26 mouse cellular contexts compared by ENCODE assay signal in the genomic region with DNA sequence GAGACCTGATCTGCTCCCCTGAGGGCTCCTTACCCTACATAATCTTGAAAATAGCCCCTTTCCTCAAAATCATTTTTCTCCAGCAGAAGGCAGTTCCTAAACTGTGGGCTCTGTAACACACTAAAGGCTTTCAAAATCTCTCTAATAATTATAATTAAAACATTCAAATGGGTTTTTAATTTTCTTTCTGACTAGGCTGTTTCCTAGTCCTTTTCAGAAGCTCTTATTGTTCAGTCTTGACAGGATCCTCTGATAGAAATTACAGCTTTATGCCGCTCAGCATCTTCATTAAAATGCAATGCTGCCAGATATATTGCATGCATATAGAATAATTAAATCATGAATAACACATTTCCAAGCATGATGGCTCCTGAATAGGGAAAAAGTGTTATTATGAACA.
DNase-seq lines count a peak whose midpoint lies in the region; ATAC-seq and TF ChIP-seq lines count a peak whose summit lies in the region.
"Had no signal": no experiment of that assay in that cellular context is flagged by ENCODE, and none has a peak within 500 bp of the region (broad histone marks: within the 10 kb centered on the region; RNA-seq: fewer than 3 reads in every experiment).

No protein-coding gene starts in this region.

- no peak for TF ChIP-seq CTCF in brain, embryonic 14.5 days (IDR thresholded peaks at IDR 0.05; ENCODE audit: borderline replicate concordance, extremely low read depth, insufficient read depth, insufficient read length)

- no peak overlapping the region for H3K4me2 ChIP-seq in forebrain, embryonic 13.5 days
- no peak overlapping the region for H3K4me2 ChIP-seq in hindbrain, embryonic 15.5 days
- H3K4me2 ChIP-seq in hindbrain, embryonic 12.5 days (replicated peaks): no peak overlapping the region
- no peak overlapping the region for H3K4me2 ChIP-seq in midbrain, embryonic 15.5 days
- H3K4me2 ChIP-seq: heart, embryonic 12.5 days; liver, embryonic 13.5 days had no signal

- peak; percentile 87 for ATAC-seq in forebrain, embryonic 13.5 days
- peak; percentile 42; the same call in 1 of the 2 replicates for ATAC-seq in hindbrain, embryonic 15.5 days (ENCODE audit: low FRiP score, low read depth)
- ATAC-seq in hindbrain, embryonic 12.5 days (ENCODE audit: low FRiP score): no peak
- ATAC-seq in midbrain, embryonic 15.5 days (replicated peaks): peak; percentile 66
- ATAC-seq: intestine, embryonic 16.5 days; lung, postnatal 0 days had no signal

- WGBS in forebrain, embryonic 13.5 days: 67% methylated on average over 1 of the region's 1 CpGs
- 89% methylated on average over 1 of the region's 1 CpGs for WGBS in forebrain, embryonic 10.5 days
- 44% methylated on average over 1 of the region's 1 CpGs for WGBS in hindbrain, embryonic 15.5 days
- WGBS in hindbrain, embryonic 12.5 days: 53% methylated on average over 1 of the region's 1 CpGs
- 40% methylated on average over 1 of the region's 1 CpGs for WGBS in midbrain, embryonic 15.5 days

- no peak for DNase-seq in forebrain, embryonic 10.5 days (ENCODE audit: extremely low spot score, low spot score)
- DNase-seq in brain, embryonic 14.5 days (ENCODE audit: low read depth): peak; percentile 73
- DNase-seq in thymus, postnatal 36 days: no peak
- DNase-seq in liver: no peak
- DNase-seq: adrenal gland, adult 8-10 months; cerebellum, adult 11 months; cerebellum, adult 9-10 months; cerebellum, postnatal 36 days; gastrocnemius, adult 2 months; heart, adult 2 months; kidney, adult 8-10 months; kidney, postnatal 10 days; layer of hippocampus, postnatal 36 days; left cerebral cortex, postnatal 4 days; liver, embryonic 13.5 days; lung, adult 18-20 months; lung, postnatal 4 days had no signal

- no peak overlapping the region for H3K4me3 ChIP-seq in forebrain, embryonic 13.5 days
- no peak overlapping the region for H3K4me3 ChIP-seq in forebrain, embryonic 10.5 days
- no peak overlapping the region for H3K4me3 ChIP-seq in hindbrain, embryonic 15.5 days
- H3K4me3 ChIP-seq in hindbrain, embryonic 12.5 days: no peak overlapping the region
- H3K4me3 ChIP-seq in midbrain, embryonic 15.5 days: no peak overlapping the region
- H3K4me3 ChIP-seq: gastrocnemius, adult 2 months; heart, adult 2 months; heart, embryonic 12.5 days; liver, embryonic 13.5 days; megakaryocyte, embryonic 14.5 days had no signal

- no peak for TF ChIP-seq POLR2A in brain, embryonic 14.5 days (IDR thresholded peaks at IDR 0.05; ENCODE audit: borderline replicate concordance, extremely low read depth, insufficient read depth, insufficient read length, poor library complexity, severe bottlenecking)

- no peaks in the 10 kb centered on the region for H3K27me3 ChIP-seq in forebrain, embryonic 13.5 days
- no peaks in the 10 kb centered on the region for H3K27me3 ChIP-seq in forebrain, embryonic 10.5 days (ENCODE audit: poor library complexity, severe bottlenecking)
- H3K27me3 ChIP-seq in hindbrain, embryonic 15.5 days: no peaks in the 10 kb centered on the region
- H3K27me3 ChIP-seq in hindbrain, embryonic 12.5 days: no peaks in the 10 kb centered on the region
- no peaks in the 10 kb centered on the region for H3K27me3 ChIP-seq in midbrain, embryonic 15.5 days (replicated peaks)
- H3K27me3 ChIP-seq: CH12.LX; heart, embryonic 12.5 days; liver, embryonic 13.5 days; megakaryocyte, embryonic 14.5 days had no signal

- no peaks in the 10 kb centered on the region for H3K36me3 ChIP-seq in forebrain, embryonic 13.5 days (ENCODE audit: poor library complexity, severe bottlenecking)
- no peaks in the 10 kb centered on the region for H3K36me3 ChIP-seq in forebrain, embryonic 10.5 days (replicated peaks)
- H3K36me3 ChIP-seq in hindbrain, embryonic 15.5 days: no peaks in the 10 kb centered on the region
- H3K36me3 ChIP-seq in hindbrain, embryonic 12.5 days: no peaks in the 10 kb centered on the region
- no peaks in the 10 kb centered on the region for H3K36me3 ChIP-seq in midbrain, embryonic 15.5 days (replicated peaks)
- H3K36me3 ChIP-seq: heart, embryonic 12.5 days; liver, embryonic 13.5 days had no signal

- H3K9me3 ChIP-seq in forebrain, embryonic 13.5 days (replicated peaks): no peaks in the 10 kb centered on the region
- no peaks in the 10 kb centered on the region for H3K9me3 ChIP-seq in forebrain, embryonic 10.5 days
- no peaks in the 10 kb centered on the region for H3K9me3 ChIP-seq in hindbrain, embryonic 15.5 days
- H3K9me3 ChIP-seq in hindbrain, embryonic 12.5 days (replicated peaks): no peaks in the 10 kb centered on the region
- no peaks in the 10 kb centered on the region for H3K9me3 ChIP-seq in midbrain, embryonic 15.5 days
- H3K9me3 ChIP-seq: heart, embryonic 12.5 days; liver, embryonic 13.5 days; megakaryocyte, embryonic 14.5 days had no signal

- no peak overlapping the region for H3K27ac ChIP-seq in forebrain, embryonic 13.5 days
- H3K27ac ChIP-seq in forebrain, embryonic 10.5 days: no peak overlapping the region
- 0 out of 2 replicates have a peak overlapping the region, but pooled peaks have one; percentile 5 for H3K27ac ChIP-seq in hindbrain, embryonic 15.5 days (replicated peaks)
- no peak overlapping the region for H3K27ac ChIP-seq in hindbrain, embryonic 12.5 days
- no peak overlapping the region for H3K27ac ChIP-seq in midbrain, embryonic 15.5 days
- H3K27ac ChIP-seq: gastrocnemius, adult 2 months; heart, adult 2 months; liver, embryonic 13.5 days had no signal

- H3K9ac ChIP-seq in forebrain, embryonic 13.5 days: no peak overlapping the region
- H3K9ac ChIP-seq in hindbrain, embryonic 15.5 days: no peak overlapping the region
- no peak overlapping the region for H3K9ac ChIP-seq in hindbrain, embryonic 12.5 days
- no peak overlapping the region for H3K9ac ChIP-seq in midbrain, embryonic 15.5 days
- H3K9ac ChIP-seq: heart, embryonic 12.5 days; liver, embryonic 13.5 days had no signal

- H3K4me1 ChIP-seq in forebrain, embryonic 13.5 days: no peaks in the 10 kb centered on the region
- no peaks in the 10 kb centered on the region for H3K4me1 ChIP-seq in forebrain, embryonic 10.5 days
- no peaks in the 10 kb centered on the region for H3K4me1 ChIP-seq in hindbrain, embryonic 15.5 days (replicated peaks)
- no peaks in the 10 kb centered on the region for H3K4me1 ChIP-seq in hindbrain, embryonic 12.5 days
- H3K4me1 ChIP-seq in midbrain, embryonic 15.5 days: no peaks in the 10 kb centered on the region
- H3K4me1 ChIP-seq: heart, embryonic 12.5 days; liver, embryonic 13.5 days; megakaryocyte, embryonic 14.5 days had no signal
